Mouse (Mus musculus): ENCODE data around the gene Glyr1. TPM values are rescaled to one million over a fixed set of nuclear protein-coding genes. Genes with fewer than 3 reads are reported as not detected.

Glyr1 gene
- polyA plus RNA-seq (2012; ENCODE audit: low replicate concordance) = 14.7 and 34.6 TPM in 2 replicates

GRCm38 (mm10) chr16:5049774-5050234, at the start of gene Glyr1, which contains the start of gene Ubn1:
Gene Glyr1 (minus strand): TSS chr16:5049863.
Gene Ubn1 (plus strand): TSS chr16:5050057.

GRCm38 (mm10) chr16:5013054-5013838, 36.4 kb downstream of the Glyr1 start, which contains the start of gene Rogdi:
Gene Rogdi (minus strand): TSS chr16:5013553.

GRCm38 (mm10) chr16:5007067-5007466, 42.6 kb downstream of the Glyr1 start, which contains the start of gene Smim22:
Gene Smim22 (plus strand): TSS chr16:5007288.

GRCm38 (mm10) chr16:4997553-4997952, 52.1 kb downstream of the Glyr1 start, which contains the start of gene Sept12:
Gene Sept12 (minus strand): TSS chr16:4997852.

Other genes with a start within 250 kb of the Glyr1 start
- gene 4930562C15Rik, start 214.4 kb downstream of the Glyr1 start, polyA plus RNA-seq (2012; ENCODE audit: low replicate concordance) = not detected in 2 replicates
- gene Ubald1, start 169.5 kb downstream of the Glyr1 start, polyA plus RNA-seq (2012; ENCODE audit: low replicate concordance) = 248 and 524 TPM in 2 replicates
- gene Mgrn1, start 163.6 kb downstream of the Glyr1 start, polyA plus RNA-seq (2012; ENCODE audit: low replicate concordance) = 47.2 and 75.1 TPM in 2 replicates
- gene Nudt16l1, start 111.1 kb downstream of the Glyr1 start, polyA plus RNA-seq (2012; ENCODE audit: low replicate concordance) = 29.1 and 39.8 TPM in 2 replicates
- gene Anks3, start 85.7 kb downstream of the Glyr1 start, polyA plus RNA-seq (2012; ENCODE audit: low replicate concordance) = 44.5 and 87.9 TPM in 2 replicates
- not detected in 2 replicates for gene Sept12, start 52.0 kb downstream of the Glyr1 start, polyA plus RNA-seq (2012; ENCODE audit: low replicate concordance)
- gene Smim22, start 42.6 kb downstream of the Glyr1 start, polyA plus RNA-seq (2012; ENCODE audit: low replicate concordance) = not detected in 2 replicates
- gene Rogdi, start 36.3 kb downstream of the Glyr1 start, polyA plus RNA-seq (2012; ENCODE audit: low replicate concordance) = 205 and 264 TPM in 2 replicates
- 21.6 and 26.2 TPM in 2 replicates for gene Ubn1, start 194 bp upstream of the Glyr1 start, polyA plus RNA-seq (2012; ENCODE audit: low replicate concordance)
- gene Ppl, start 82.6 kb upstream of the Glyr1 start, polyA plus RNA-seq (2012; ENCODE audit: low replicate concordance) = 1.9 and 3.0 TPM in 2 replicates
- gene Sec14l5, start 97.2 kb upstream of the Glyr1 start, polyA plus RNA-seq (2012; ENCODE audit: low replicate concordance) = 0.09 TPM in 1 of 2 replicates, not detected in the other
- 35.6 and 64.5 TPM in 2 replicates for gene Nagpa, start 154.1 kb upstream of the Glyr1 start, polyA plus RNA-seq (2012; ENCODE audit: low replicate concordance)
- 1.3 TPM in 1 of 2 replicates, not detected in the other for gene AU021092, start 172.4 kb upstream of the Glyr1 start, polyA plus RNA-seq (2012; ENCODE audit: low replicate concordance)
- gene Alg1, start 183.8 kb upstream of the Glyr1 start, polyA plus RNA-seq (2012; ENCODE audit: low replicate concordance) = 12.9 and 22.3 TPM in 2 replicates
- 3.2 and 6.1 TPM in 2 replicates for gene Eef2kmt, start 206.1 kb upstream of the Glyr1 start, polyA plus RNA-seq (2012; ENCODE audit: low replicate concordance)

All from hematopoietic multipotent progenitor cell, adult 10-12 weeks (in vitro differentiated cells).